Mouse (Mus musculus) embryo, embryonic 10 days (tissue): ENCODE data around the gene Slc16a5.

ENCODE experiments used
- DNase-seq: peaks from one replicate; pipeline ENCODE4 v3.0.0-alpha.2; 2015; ENCODE audit warnings: low spot score

Gene Slc16a5

DNA sequence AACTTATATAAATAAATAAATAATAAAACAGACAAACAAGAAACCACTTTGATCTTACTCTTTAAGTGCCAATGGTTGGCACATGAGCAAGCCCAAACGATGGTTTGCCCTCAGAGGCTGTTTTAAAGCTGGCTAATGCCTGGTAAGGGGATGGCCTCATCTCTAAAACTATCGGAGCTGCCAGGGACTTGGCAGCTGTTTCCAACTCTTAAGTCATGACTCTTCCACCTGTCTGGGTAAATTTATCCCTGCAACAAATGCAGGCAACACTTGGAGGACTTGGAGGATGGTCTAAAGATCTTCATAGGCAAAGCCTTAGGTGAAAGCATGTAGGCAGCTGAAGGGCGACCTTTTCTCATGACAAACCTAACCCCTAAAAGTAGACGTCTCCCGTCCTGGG is 54.7 kb downstream of the Slc16a5 start:
- DNase-seq = no peak

DNA sequence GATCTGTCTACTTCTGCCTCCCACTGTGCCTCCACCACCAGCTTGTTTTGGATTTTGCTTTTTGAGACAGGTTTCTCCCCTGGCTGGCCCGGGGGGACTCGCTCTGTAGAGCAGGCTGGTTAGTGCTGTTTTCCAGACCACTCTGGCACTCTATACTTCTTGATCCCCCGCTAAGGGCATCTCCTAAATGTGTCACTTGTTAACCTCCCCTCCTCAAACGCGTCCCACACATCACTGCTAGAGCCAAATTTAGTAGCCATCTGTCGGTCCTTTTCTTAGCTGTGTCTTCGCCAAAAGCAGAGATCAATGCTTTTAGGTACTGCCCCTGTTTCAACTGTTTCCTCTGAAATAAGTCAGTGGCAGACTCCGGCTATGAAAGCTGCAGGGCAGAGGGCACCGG is 56.4 kb downstream of the Slc16a5 start:
- no peak for DNase-seq

DNA sequence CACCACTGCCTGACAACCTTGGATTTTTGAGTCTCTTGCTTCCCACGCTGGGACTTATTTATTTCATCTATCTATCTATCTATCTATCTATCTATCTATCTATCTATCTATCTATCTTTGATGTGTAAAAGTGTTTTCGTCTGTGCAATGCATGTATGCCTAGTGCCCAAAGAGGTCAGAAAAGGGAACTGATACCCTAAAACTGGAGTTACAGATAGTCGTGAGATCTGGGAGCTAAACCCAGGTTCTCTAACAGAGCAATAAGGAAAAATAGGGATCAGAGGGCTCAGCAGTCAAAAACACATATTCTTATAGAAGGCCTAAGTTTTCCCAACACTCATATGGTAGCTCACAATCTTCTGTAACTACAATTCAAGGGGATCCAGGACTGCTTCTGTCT is 57.3 kb downstream of the Slc16a5 start:
- DNase-seq = no peak

DNA sequence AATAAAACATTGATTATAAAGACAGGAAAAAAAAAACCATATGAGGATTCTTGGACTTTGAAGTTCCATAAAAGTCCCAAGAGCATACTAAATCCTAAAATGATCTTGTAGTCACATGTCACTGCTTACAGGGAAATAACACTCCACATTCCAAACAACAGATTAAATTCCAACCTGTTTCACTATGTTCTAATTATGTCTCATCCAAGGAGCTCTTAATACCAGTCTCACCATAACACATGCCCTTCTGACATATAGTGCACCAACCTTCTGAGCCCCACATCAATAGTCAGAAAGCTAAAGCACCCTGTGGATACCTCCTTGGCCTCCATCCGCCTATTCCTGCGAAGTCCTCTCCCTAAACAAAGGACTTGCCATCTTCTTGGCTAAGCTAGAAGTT is 57.9 kb downstream of the Slc16a5 start:
- no peak for DNase-seq

DNA sequence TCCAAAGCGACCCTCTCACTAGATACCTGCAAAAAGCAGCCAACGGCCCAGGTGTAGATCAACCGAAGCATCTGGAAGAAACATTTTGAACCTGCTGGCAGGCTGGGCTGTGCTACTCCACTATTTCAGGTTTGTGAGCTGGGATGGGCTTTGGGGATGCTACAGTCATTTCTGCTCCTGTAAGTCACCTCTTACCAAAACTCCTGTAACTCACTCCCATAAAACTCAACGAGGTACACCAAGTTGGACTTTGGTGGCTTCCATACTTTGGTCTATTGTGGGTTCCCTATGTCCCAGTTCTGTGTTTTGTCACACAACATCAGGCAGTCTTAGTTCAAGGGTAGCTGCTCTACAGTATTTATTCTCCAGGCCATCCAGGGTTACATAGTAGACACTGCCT is 58.8 kb downstream of the Slc16a5 start:
- no peak for DNase-seq

DNA sequence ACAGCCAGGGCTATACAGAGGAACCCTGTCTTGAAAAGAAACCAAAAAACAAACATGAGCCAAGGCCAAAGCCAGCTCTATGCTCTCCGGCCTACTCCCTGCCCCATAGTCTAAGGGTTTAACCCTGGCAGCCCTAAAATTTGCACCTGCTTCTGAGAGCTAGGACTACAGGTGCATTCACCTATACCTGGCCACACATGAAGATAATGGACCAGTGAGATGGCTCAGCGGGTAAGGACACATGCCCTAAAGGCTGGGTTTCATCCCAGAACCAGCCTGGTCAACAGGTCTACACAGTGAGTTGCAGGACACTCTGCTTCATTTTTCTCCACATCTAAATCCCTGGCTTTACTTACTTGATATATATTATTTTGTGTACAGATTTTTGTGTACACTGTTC is 60.0 kb downstream of the Slc16a5 start:
- no peak for DNase-seq

DNA sequence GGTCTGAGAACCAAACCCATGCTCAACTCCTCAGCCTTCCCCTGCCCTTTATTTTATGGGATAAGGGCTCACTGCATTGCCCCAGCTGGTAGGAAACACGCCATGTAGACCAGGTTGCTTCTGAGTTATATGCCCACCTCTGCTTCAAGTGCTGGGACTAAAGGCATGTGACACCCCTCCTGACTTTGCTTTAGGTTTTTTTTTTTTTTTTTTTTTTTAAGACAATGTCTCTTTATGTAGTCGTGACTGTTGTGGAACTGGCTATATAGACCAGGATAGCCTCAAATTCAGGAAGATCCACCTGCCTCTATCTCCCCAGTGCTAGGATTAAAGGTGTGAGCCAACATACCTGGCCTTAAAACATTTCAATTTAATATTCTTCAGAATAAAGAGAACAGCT is 60.4 kb downstream of the Slc16a5 start:
- no peak for DNase-seq
